ENCODE assay signal across 14 mouse cellular contexts in the genomic region with DNA sequence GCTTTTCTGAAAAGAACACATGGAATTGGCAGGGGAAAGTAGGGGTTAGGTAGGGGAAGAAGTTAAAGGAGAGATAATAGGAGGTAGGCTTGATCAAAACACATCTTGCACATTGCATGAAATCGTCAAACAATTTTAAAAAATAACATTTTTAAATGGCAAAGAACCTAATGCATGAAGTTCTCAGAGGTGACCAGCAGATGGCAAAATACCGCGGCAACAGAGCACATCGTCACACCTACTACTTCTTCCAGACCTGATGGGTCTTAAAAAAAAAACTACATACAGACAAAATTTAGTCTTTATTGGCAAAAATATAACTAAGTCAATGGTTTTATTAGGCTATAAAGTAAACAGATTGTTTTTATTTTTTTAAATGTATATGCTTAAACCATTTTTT. TPM values are rescaled to one million over a fixed set of nuclear protein-coding genes. Genes with fewer than 3 reads are reported as not detected.
A peak's percentile ranks its signal among the peaks of the same experiment; 100 is the strongest.
DNase-seq lines count a peak whose midpoint lies in the region; ATAC-seq and TF ChIP-seq lines count a peak whose summit lies in the region.
"Had no signal": no experiment of that assay in that cellular context is flagged by ENCODE, and none has a peak within 500 bp of the region (broad histone marks: within the 10 kb centered on the region; RNA-seq: fewer than 3 reads in every experiment).

No protein-coding gene starts in this region.

- ATAC-seq in heart, postnatal 0 days (ENCODE audit: insufficient read depth, low read depth): no peak
- ATAC-seq in lung, embryonic 14.5 days (ENCODE audit: insufficient read depth): no peak
- ATAC-seq in limb, embryonic 12.5 days (ENCODE audit: insufficient number of reproducible peaks, insufficient read depth, low FRiP score, low TSS enrichment, low read depth): no peak

- WGBS in heart, postnatal 0 days: 38% methylated on average over 4 of the region's 4 CpGs
- WGBS in lung, embryonic 14.5 days: 40% methylated on average over 4 of the region's 4 CpGs
- WGBS in limb, embryonic 12.5 days: 31% methylated on average over 4 of the region's 4 CpGs

- no peaks in the 10 kb centered on the region for H3K9me3 ChIP-seq in heart, postnatal 0 days (replicated peaks; ENCODE audit: control insufficient read depth, low read length)
- no peaks in the 10 kb centered on the region for H3K9me3 ChIP-seq in lung, embryonic 14.5 days (ENCODE audit: low read depth, low read length)
- no peaks in the 10 kb centered on the region for H3K9me3 ChIP-seq in limb, embryonic 12.5 days
- H3K9me3 ChIP-seq: embryonic facial prominence, embryonic 15.5 days; limb, embryonic 15.5 days had no signal

- peak; percentile 52 for TF ChIP-seq CTCF in heart, postnatal 0 days (IDR thresholded peaks at IDR 0.05; ENCODE audit: low read depth)
- TF ChIP-seq CTCF in lung, embryonic 14.5 days (IDR thresholded peaks at IDR 0.05; ENCODE audit: low read depth): peak; percentile 54

- no peaks in the 10 kb centered on the region for H3K4me1 ChIP-seq in heart, postnatal 0 days (ENCODE audit: control insufficient read depth, insufficient read depth)
- H3K4me1 ChIP-seq in lung, embryonic 14.5 days (ENCODE audit: insufficient read depth): no peaks in the 10 kb centered on the region
- H3K4me1 ChIP-seq in limb, embryonic 12.5 days (replicated peaks): peaks cover 50% of the 10 kb centered on the region

- H3K36me3 ChIP-seq in heart, postnatal 0 days (replicated peaks; ENCODE audit: control insufficient read depth, insufficient read depth, low read length): no peaks in the 10 kb centered on the region
- H3K36me3 ChIP-seq in lung, embryonic 14.5 days (ENCODE audit: insufficient read depth): no peaks in the 10 kb centered on the region
- H3K36me3 ChIP-seq in limb, embryonic 12.5 days: no peaks in the 10 kb centered on the region; the same call in 1 of the 2 replicates
- H3K36me3 ChIP-seq: embryonic facial prominence, embryonic 15.5 days; limb, embryonic 15.5 days had no signal

- no peak for TF ChIP-seq EP300 in heart, postnatal 0 days (IDR thresholded peaks at IDR 0.05; ENCODE audit: low read depth)

- H3K27me3 ChIP-seq in heart, postnatal 0 days (ENCODE audit: control insufficient read depth, insufficient read depth, low read length): no peaks in the 10 kb centered on the region
- no peaks in the 10 kb centered on the region for H3K27me3 ChIP-seq in lung, embryonic 14.5 days (ENCODE audit: insufficient read depth, low read length)
- peaks cover 3% of the 10 kb centered on the region for H3K27me3 ChIP-seq in limb, embryonic 12.5 days
- H3K27me3 ChIP-seq: embryonic facial prominence, embryonic 15.5 days; limb, embryonic 15.5 days had no signal

- intact Hi-C loops in heart, postnatal 25 days (cut with DNase I): loop anchor here (5.0 to 10.0 kb wide), 2 partner anchors 120 to 1708 kb away; no protein-coding TSS in a partner anchor

- DNase-seq in heart, postnatal 0 days (ENCODE audit: low spot score): peak; percentile 27
- DNase-seq in heart, postnatal 25 days (ENCODE audit: low spot score): no peak
- DNase-seq in lung, embryonic 14.5 days: peak; percentile 28
- no peak for DNase-seq in lung, adult 18-20 months
- DNase-seq in NIH3T3 (ENCODE audit: low read depth): peak; percentile 60
- DNase-seq in urinary bladder, adult 2 months (ENCODE audit: low spot score): no peak
- DNase-seq: gastrocnemius, postnatal 25 days; thymus, postnatal 14 days had no signal

- H3K27ac ChIP-seq in heart, postnatal 0 days (ENCODE audit: low read depth): no peak overlapping the region
- no peak overlapping the region for H3K27ac ChIP-seq in lung, embryonic 14.5 days (ENCODE audit: low read depth)
- H3K27ac ChIP-seq in limb, embryonic 12.5 days: peak overlapping the region; percentile 82; the same call in 1 of the 2 replicates

- H3K4me3 ChIP-seq in heart, postnatal 0 days (ENCODE audit: low read depth, low read length): no peak overlapping the region
- no peak overlapping the region for H3K4me3 ChIP-seq in lung, embryonic 14.5 days (ENCODE audit: low read depth, low read length)
- no peak overlapping the region for H3K4me3 ChIP-seq in limb, embryonic 12.5 days (replicated peaks)
- H3K4me3 ChIP-seq: embryonic facial prominence, embryonic 15.5 days; limb, embryonic 15.5 days had no signal

- no peak overlapping the region for H3K4me2 ChIP-seq in heart, postnatal 0 days (ENCODE audit: low read depth, low read length)
- no peak overlapping the region for H3K4me2 ChIP-seq in lung, embryonic 14.5 days
- H3K4me2 ChIP-seq in limb, embryonic 12.5 days: no peak overlapping the region
- H3K4me2 ChIP-seq: embryonic facial prominence, embryonic 15.5 days; limb, embryonic 15.5 days had no signal

- H3K9ac ChIP-seq in heart, postnatal 0 days (replicated peaks; ENCODE audit: low read depth, low read length): no peak overlapping the region
- H3K9ac ChIP-seq in lung, embryonic 14.5 days: no peak overlapping the region
- H3K9ac ChIP-seq in limb, embryonic 12.5 days (replicated peaks): no peak overlapping the region
- H3K9ac ChIP-seq: embryonic facial prominence, embryonic 15.5 days; limb, embryonic 15.5 days had no signal

RNA-seq across cellular contexts. Expression of a gene that starts 22.3 kb away (rescaled TPM):
- total RNA-seq in heart, postnatal 0 days (2014; rRNA removed; ENCODE audit: low replicate concordance): not detected in 2 replicates
- polyA plus RNA-seq in heart, postnatal 0 days (2015; fragmentation: Nextera tagmentation; extraction: Ambion mirVana): not detected in 2 replicates
- total RNA-seq in heart, postnatal 25 days (2021): not detected
- polyA plus RNA-seq in lung, embryonic 14.5 days (2014; fragmentation: Nextera tagmentation; extraction: Ambion mirVana): not detected in 2 replicates
- polyA plus RNA-seq in limb, embryonic 12.5 days (2016; fragmentation: Nextera tagmentation; extraction: Ambion mirVana): not detected in 2 replicates
- not detected in 2 replicates for polyA plus RNA-seq in urinary bladder, adult 2 months (2012; rRNA removed)
- total RNA-seq: gastrocnemius, postnatal 25 days; hematopoietic stem cell, adult 5-6 weeks had no signal
- polyA plus RNA-seq: embryonic facial prominence, embryonic 15.5 days; large intestine, adult 2 months; limb, embryonic 15.5 days; midbrain, embryonic 16.5 days had no signal

Comparison
In these comparisons a context has a peak if more than half of its experiments do, and no peak if none do; other contexts are left out.
1. DNase-seq: peak in heart, postnatal 0 days (single experiment), lung, embryonic 14.5 days (single experiment) and NIH3T3 (single experiment); none in heart, postnatal 25 days (single experiment), lung, adult 18-20 months (0 of 2) and urinary bladder, adult 2 months (single experiment).